Mouse (Mus musculus): ENCODE measurements around the gene Apoe. TPM values are rescaled to one million over a fixed set of nuclear protein-coding genes. Genes with fewer than 3 reads are reported as not detected.

Apoe gene
- total and polyA plus RNA-seq, 3 experiments, result 33.3 to 61.4 TPM; not detected in 1

DNA sequence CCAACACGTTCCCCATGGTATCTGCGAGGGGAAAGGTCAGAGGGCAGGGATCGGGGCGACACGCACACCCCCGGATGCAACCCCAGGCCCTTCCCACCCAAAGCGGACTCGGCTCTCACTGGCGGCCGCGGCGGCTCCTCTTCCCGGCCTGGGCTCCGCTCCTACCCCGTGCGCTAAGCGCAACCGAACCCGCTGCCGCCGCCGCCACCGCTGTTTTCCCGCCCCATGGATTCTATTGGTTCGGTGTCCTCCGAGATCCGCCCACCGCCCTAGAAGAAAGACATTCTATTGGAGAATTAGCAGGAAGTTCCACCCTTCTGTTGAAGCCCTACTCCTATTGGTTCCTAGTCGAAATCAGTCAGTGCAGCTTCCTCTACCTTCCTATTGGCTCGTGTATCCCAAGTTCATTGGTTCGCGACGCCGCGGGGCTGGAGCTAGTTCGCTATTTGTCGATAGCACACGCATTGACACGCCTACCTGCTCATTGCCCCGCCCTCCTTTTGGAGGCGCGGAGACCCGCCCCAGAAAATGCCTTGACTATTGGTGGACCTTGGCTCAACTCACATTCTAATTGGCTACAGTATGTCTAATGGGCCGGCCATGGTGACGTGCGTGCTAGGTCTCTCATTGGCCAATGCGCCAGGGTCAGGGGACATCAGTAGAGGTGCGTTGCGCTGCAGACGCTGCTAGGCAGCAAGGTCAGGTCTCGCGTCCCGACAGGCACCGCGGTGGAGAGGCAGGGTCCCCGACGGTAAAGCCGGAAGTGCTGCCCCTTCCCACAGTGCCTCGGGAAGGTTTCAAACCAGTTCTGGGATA is 16.5 kb upstream of the Apoe start, which contains the start of gene Tomm40 (continued):
- TF ChIP-seq JUND (IDR thresholded peaks at IDR 0.05; ENCODE audit: low read depth, low read length) (no peak), USF1 (IDR thresholded peaks at IDR 0.05; ENCODE audit: low read depth, low read length) (peak; percentile 54), NELFE (IDR thresholded peaks at IDR 0.05; ENCODE audit: low read depth, low read length) (peak; percentile 72), POLR2AphosphoS5 (IDR thresholded peaks at IDR 0.05; ENCODE audit: borderline replicate concordance, low read depth, low read length) (no peak), MAFK (IDR thresholded peaks at IDR 0.05; ENCODE audit: borderline replicate concordance, low read depth, low read length) (no peak), ZC3H11A (IDR thresholded peaks at IDR 0.05; ENCODE audit: low read depth, low read length) (no peak), E2F4 (IDR thresholded peaks at IDR 0.05; ENCODE audit: borderline replicate concordance, low read depth, low read length) (no peak), RAD21 (IDR thresholded peaks at IDR 0.05; ENCODE audit: low read depth, low read length) (no peak)

DNA sequence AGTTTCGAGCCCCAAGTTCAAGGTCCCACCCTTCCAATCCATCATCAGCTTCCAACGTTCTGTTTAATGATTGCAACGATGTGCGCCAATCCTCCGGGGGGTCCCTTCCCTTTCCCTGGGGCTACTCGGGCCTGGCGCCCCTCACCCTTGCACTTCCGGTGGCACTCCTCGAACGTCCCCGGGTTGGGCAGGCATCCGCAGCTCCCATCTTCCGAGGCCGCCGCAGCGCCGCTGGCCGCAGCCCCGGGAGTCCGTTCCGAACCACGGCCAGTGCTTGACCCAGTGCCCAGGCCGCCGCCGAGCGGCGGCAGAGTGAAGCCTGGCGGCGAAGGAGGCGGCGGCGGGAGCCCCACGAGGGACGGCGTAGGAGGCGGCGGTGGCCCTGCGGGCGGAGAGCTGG is 15.8 kb upstream of the Apoe start:
- H3K9ac ChIP-seq (ENCODE audit: control insufficient read depth, low read depth, low read length, poor library complexity, severe bottlenecking), result peak overlapping the region; percentile 90
- peaks cover 0 to 19% of the 10 kb centered on the region in 2 experiments; a peak in 2 of 4 replicates for H3K4me1 ChIP-seq (ENCODE audit: control insufficient read depth in 1 of 2, insufficient read depth in 2 of 2, low read length in 2 of 2)
- TF ChIP-seq POLR2A (IDR thresholded peaks at IDR 0.05; ENCODE audit: control insufficient read depth in 1 of 2, insufficient read depth in 1 of 2, low read depth in 1 of 2, low read length in 2 of 2, poor library complexity in 1 of 2) (no peak), SIN3A (IDR thresholded peaks at IDR 0.05; ENCODE audit: low read length) (no peak), BHLHE40 (IDR thresholded peaks at IDR 0.05; ENCODE audit: borderline replicate concordance, low read depth, low read length) (0 out of 2 replicates have a peak, but pooled peaks have one; percentile 13), CHD1 (IDR thresholded peaks at IDR 0.05; ENCODE audit: low read depth, low read length) (0 out of 2 replicates have a peak, but pooled peaks have one; percentile 15), POLR2AphosphoS5 (IDR thresholded peaks at IDR 0.05; ENCODE audit: borderline replicate concordance, low read depth, low read length) (no peak), E2F4 (IDR thresholded peaks at IDR 0.05; ENCODE audit: borderline replicate concordance, low read depth, low read length) (no peak)
- peaks cover 20% of the 10 kb centered on the region for H3K79me2 ChIP-seq (ENCODE audit: control insufficient read depth, insufficient read depth, low read length, poor library complexity)
- H3K27ac ChIP-seq (ENCODE audit: control insufficient read depth, low read depth, low read length), result peak overlapping the region; percentile 60
- peaks cover 3 to 14% of the 10 kb centered on the region in 2 experiments; a peak in 3 of 4 replicates for H3K36me3 ChIP-seq (ENCODE audit: control insufficient read depth in 1 of 2, insufficient read depth in 2 of 2, low read length in 2 of 2)
- H3K27me3 ChIP-seq (ENCODE audit: control insufficient read depth in 1 of 2, insufficient read depth in 2 of 2, low read length in 2 of 2), result no peaks in the 10 kb centered on the region
- peak overlapping the region; percentile 72 to 97 for H3K4me3 ChIP-seq (ENCODE audit: control insufficient read depth in 1 of 2, insufficient read depth in 1 of 2, low read depth in 2 of 2, low read length in 2 of 2)
- no peaks in the 10 kb centered on the region for H3K9me3 ChIP-seq (replicated peaks; ENCODE audit: insufficient read depth, low read length)
- DNase-seq (ENCODE audit: low read depth, low spot score), result no peak

DNA sequence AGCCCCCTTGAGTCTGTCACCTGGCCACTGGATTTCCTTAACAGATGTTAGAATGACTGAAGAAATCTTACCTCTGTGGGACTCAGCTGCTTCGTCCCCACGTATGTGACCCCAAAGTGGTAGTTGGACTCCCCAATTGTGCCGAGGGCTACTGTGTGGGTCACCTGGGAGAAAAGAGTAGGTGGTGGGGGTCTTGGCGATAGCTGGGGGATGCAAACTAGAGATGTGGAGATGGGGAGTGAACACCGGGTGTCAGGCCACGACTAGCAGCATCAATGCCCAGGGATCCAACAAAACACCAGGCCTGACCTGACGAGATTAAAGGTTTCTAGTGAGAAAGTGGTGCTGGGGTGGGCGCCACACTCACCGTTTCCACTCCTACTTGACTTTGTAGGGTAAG is 14.6 kb upstream of the Apoe start:
- no peak for TF ChIP-seq EP300 (IDR thresholded peaks at IDR 0.05; ENCODE audit: low read depth in 1 of 2, low read length in 2 of 2)
- no peak for TF ChIP-seq ELF1 (IDR thresholded peaks at IDR 0.05; ENCODE audit: low read depth, low read length)
- TF ChIP-seq ZMIZ1 (IDR thresholded peaks at IDR 0.05; ENCODE audit: low read depth, low read length), result no peak
- no peak for TF ChIP-seq UBTF (IDR thresholded peaks at IDR 0.05; ENCODE audit: borderline replicate concordance, insufficient read depth, low read depth, low read length)
- TF ChIP-seq TCF12 (IDR thresholded peaks at IDR 0.05; ENCODE audit: low read depth, low read length), result no peak
- no peak for TF ChIP-seq MYB (IDR thresholded peaks at IDR 0.05; ENCODE audit: low read depth, low read length)
- TF ChIP-seq TBP (IDR thresholded peaks at IDR 0.05; ENCODE audit: low read depth, low read length), result no peak
- no peak for TF ChIP-seq CHD2 (IDR thresholded peaks at IDR 0.05; ENCODE audit: low read length)
- TF ChIP-seq USF2 (IDR thresholded peaks at IDR 0.05; ENCODE audit: borderline replicate concordance in 1 of 2, insufficient read depth in 1 of 2, low read depth in 1 of 2, low read length in 2 of 2), result no peak
- TF ChIP-seq CTCF (IDR thresholded peaks at IDR 0.05 in 2 of 3, conservative IDR thresholded peaks at IDR 0.05 in 1 of 3; ENCODE audit: control insufficient read depth in 1 of 3, insufficient read depth in 1 of 3, low read depth in 2 of 3, low read length in 3 of 3, poor library complexity in 1 of 3, severe bottlenecking in 1 of 3), result no peak
- TF ChIP-seq ETS1 (IDR thresholded peaks at IDR 0.05; ENCODE audit: low read depth, low read length), result no peak
- TF ChIP-seq MAX (IDR thresholded peaks at IDR 0.05; ENCODE audit: low read length), result no peak
- no peak for TF ChIP-seq SIN3A (IDR thresholded peaks at IDR 0.05; ENCODE audit: low read length)
- no peak for TF ChIP-seq ZC3H11A (IDR thresholded peaks at IDR 0.05; ENCODE audit: low read depth, low read length)
- TF ChIP-seq RAD21 (IDR thresholded peaks at IDR 0.05; ENCODE audit: low read depth, low read length), result no peak
- no peak for TF ChIP-seq NELFE (IDR thresholded peaks at IDR 0.05; ENCODE audit: low read depth, low read length)
- Histone ChIP-seq H3K4me1 (ENCODE audit: control insufficient read depth in 1 of 2, insufficient read depth in 2 of 2, low read length in 2 of 2) (peaks cover 0 to 19% of the 10 kb centered on the region in 2 experiments; a peak in 2 of 4 replicates), H3K79me2 (ENCODE audit: control insufficient read depth, insufficient read depth, low read length, poor library complexity) (peaks cover 20% of the 10 kb centered on the region), H3K4me3 (ENCODE audit: control insufficient read depth in 1 of 2, insufficient read depth in 1 of 2, low read depth in 2 of 2, low read length in 2 of 2) (no peak overlapping the region), H3K36me3 (ENCODE audit: control insufficient read depth in 1 of 2, insufficient read depth in 2 of 2, low read length in 2 of 2) (peaks cover 8 to 14% of the 10 kb centered on the region in 2 experiments), H3K9me3 (replicated peaks; ENCODE audit: insufficient read depth, low read length) (no peaks in the 10 kb centered on the region), H3K27ac (ENCODE audit: control insufficient read depth, low read depth, low read length) (no peak overlapping the region), H3K9ac (ENCODE audit: control insufficient read depth, low read depth, low read length, poor library complexity, severe bottlenecking) (peak overlapping the region; percentile 90; the same call in 1 of the 2 replicates), H3K27me3 (ENCODE audit: control insufficient read depth in 1 of 2, insufficient read depth in 2 of 2, low read length in 2 of 2) (no peaks in the 10 kb centered on the region)
- DNase-seq (ENCODE audit: low read depth, low spot score), result no peak

All from MEL (cell line).